Mouse (Mus musculus) adrenal gland, adult (tissue): ENCODE data around the gene Abhd16a.

ENCODE experiments used
- DNase-seq, 2 experiments: peaks; one replicate each; pipeline ENCODE4 v3.0.0; 2022 to 2023; ENCODE audit warnings: low spot score in 1 of 2; ENCODE audit not compliant: inconsistent age in 2 of 2

Abhd16a gene

DNA sequence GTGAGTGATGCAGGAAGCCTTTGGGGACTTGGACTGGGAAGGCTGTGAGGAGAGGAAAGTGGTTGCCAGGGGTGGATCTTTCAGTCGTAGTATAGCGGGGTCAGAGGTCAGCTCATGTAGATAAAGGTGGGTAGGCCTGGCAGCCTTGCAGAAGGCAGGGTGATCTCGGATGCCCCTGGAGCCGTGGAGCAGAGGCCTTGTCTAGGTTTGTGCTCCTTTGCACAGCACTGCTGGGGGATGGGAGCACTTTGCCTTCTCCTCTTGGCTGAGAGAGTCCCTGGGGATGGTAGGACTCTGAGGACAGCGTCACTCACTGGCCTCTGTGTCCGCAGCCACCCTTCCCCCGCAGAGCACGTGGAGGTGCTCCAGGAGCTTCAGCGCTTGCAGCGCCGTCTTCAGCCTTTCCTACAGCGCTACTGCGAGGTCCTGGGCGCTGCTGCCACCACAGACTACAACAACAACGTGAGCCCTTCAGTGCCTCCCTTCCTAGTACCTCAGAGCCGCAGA lies 51.5 kb downstream of the Abhd16a start:
- peak; percentile 55 to 66 for DNase-seq

DNA sequence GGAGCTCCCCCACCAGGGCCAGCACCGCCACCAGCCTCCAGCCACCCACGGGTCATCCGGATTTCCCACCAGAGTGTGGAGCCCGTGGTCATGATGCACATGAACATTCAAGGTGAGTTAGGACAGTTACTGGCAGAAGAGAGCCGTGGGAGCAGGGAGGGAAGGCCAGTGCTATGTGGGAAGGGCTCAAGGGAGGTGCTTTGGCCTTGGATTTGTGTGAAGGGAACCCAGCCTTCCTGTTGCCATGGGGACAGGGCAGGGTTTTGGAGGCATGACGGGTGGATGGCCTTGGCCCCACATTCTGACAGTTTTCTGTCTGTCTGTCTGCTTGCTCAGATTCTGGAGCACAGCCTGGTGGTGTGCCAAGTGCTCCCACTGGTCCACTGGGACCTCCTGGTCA lies 52.9 kb downstream of the Abhd16a start:
- peak; percentile 94 to 96 for DNase-seq

DNA sequence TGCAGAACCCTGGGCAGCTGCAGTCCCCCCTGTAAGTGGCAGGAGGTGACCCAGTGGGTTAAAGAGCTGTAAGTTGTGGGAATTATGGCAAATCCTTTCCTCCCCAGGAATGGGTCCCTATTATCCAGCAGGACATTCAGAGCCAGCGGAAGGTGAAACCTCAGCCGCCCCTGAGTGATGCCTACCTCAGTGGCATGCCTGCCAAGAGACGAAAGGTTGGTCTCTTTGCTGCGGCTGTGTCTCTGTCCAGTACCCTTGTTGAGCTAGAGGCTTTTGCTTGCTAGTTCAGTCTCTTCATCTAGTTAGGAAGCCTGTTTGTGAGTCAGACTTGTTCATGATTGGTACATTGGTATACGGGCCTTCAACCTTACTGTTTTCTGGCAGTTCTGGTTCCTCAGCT lies 57.1 kb downstream of the Abhd16a start:
- no peak for DNase-seq

- DNase-seq = no peak
Measured at GRCm38 (mm10) chr17:35147348-35147747, 58.3 kb downstream of the Abhd16a start.

GRCm38 (mm10) chr17:35147922-35148639 lies 59.0 kb downstream of the Abhd16a start:
- peak in 1 of 2 experiments; percentile 75 for DNase-seq

- no peak for DNase-seq
Measured at GRCm38 (mm10) chr17:35152121-35152520, 63.1 kb downstream of the Abhd16a start.
